Mouse (Mus musculus) liver, embryonic 14.5 days (tissue): ENCODE measurements at regions not wholly inside any gene's neighbourhood (a gene's known extent, or its start where the extent isn't known, plus 50 kb on each side); places are given as distances from the start of the nearest gene placed in this dataset.
"Not testable (repeated sequence)": the region's sequence is repeated elsewhere in the genome, so short reads cannot be mapped to it uniquely, and the experiment has no call there.

Experiments used
- ATAC-seq: fragments of 200-750 bp; cut with Nextera tagmentation; 2 replicates; pipeline ENCODE4 v1.8.0; 2017; ENCODE audit warnings: moderate number of reproducible peaks, mild to moderate bottlenecking, moderate library complexity; ENCODE audit not compliant: insufficient read depth
- DNase-seq, 3 experiments: peaks; one replicate each; pipeline ENCODE4 v3.0.0-alpha.2; 2012 to 2013; ENCODE audit warnings: low read depth in 3 of 3, low spot score in 3 of 3
- H3K27ac ChIP-seq: fragments of 300-500 bp; sonication (generic); 2 replicates; pipeline ENCODE4 v1.5.1; 2014; ENCODE audit warnings: moderate library complexity, mild to moderate bottlenecking, control low read depth, inconsistent platforms
- H3K27me3 ChIP-seq: fragments of 300-500 bp; sonication (generic); 2 replicates; pipeline ENCODE4 v1.6.1; 2014; ENCODE audit warnings: mild to moderate bottlenecking, low read length, moderate library complexity; ENCODE audit not compliant: control insufficient read depth, insufficient read depth
- H3K36me3 ChIP-seq: fragments of 300-500 bp; sonication (generic); replicated peaks from 2 replicates; pipeline ENCODE4 v1.6.1; 2014; ENCODE audit warnings: low read depth; ENCODE audit not compliant: control insufficient read depth, insufficient read depth
- H3K4me1 ChIP-seq, 2 experiments: fragments of 200-500 bp in 1 of 2; fragments of 300-500 bp in 1 of 2; sonication (generic) in 1 of 2; replicated peaks; 2 replicates each; pipeline ENCODE4 v1.6.1; 2012 to 2014; ENCODE audit warnings: antibody characterized with exemption in 1 of 2, inconsistent platforms in 1 of 2, low read length in 1 of 2; ENCODE audit not compliant: control insufficient read depth in 2 of 2, insufficient read depth in 2 of 2
- H3K4me2 ChIP-seq: fragments of 300-500 bp; sonication (generic); 2 replicates; pipeline ENCODE4 v1.6.1; 2014; ENCODE audit warnings: low read depth, mild to moderate bottlenecking, control low read depth, moderate library complexity
- H3K4me3 ChIP-seq, 2 experiments: fragments of 200-500 bp in 1 of 2; fragments of 300-500 bp in 1 of 2; sonication (generic) in 1 of 2; 2 replicates each; pipeline ENCODE4 v1.5.1; 2012 to 2014; ENCODE audit warnings: low read depth in 2 of 2, low read length in 2 of 2, mild to moderate bottlenecking in 2 of 2, control low read depth in 1 of 2, inconsistent platforms in 1 of 2, moderate library complexity in 1 of 2; ENCODE audit not compliant: insufficient read depth in 1 of 2
- H3K9ac ChIP-seq: fragments of 300-500 bp; sonication (generic); replicated peaks from 2 replicates; pipeline ENCODE4 v1.6.1; 2014; ENCODE audit warnings: mild to moderate bottlenecking, control low read depth, moderate library complexity
- H3K9me3 ChIP-seq: fragments of 300-500 bp; sonication (generic); 2 replicates; pipeline ENCODE4 v1.6.1; 2016; ENCODE audit warnings: low read length, mixed read lengths; ENCODE audit not compliant: control insufficient read depth
- CTCF ChIP-seq: IDR thresholded peaks from 2 replicates; pipeline ENCODE4 v1.5.1; 2016; ENCODE audit warnings: antibody characterized with exemption, low read depth, control low read depth
- EP300 ChIP-seq: IDR thresholded peaks from 2 replicates; pipeline ENCODE4 v1.6.1; 2016; ENCODE audit warnings: antibody characterized with exemption, low read depth
- WGBS: fragments of 180-500 bp; shearing (Covaris S2); extraction: QIAGEN DNeasy Blood & Tissue Kit; methylation state at CpG from one replicate; pipeline ENCODE4 v1.1.7; 2014; ENCODE audit not compliant: insufficient replicate concordance; 5-methylcytosine and 5-hydroxymethylcytosine counted together

DNA sequence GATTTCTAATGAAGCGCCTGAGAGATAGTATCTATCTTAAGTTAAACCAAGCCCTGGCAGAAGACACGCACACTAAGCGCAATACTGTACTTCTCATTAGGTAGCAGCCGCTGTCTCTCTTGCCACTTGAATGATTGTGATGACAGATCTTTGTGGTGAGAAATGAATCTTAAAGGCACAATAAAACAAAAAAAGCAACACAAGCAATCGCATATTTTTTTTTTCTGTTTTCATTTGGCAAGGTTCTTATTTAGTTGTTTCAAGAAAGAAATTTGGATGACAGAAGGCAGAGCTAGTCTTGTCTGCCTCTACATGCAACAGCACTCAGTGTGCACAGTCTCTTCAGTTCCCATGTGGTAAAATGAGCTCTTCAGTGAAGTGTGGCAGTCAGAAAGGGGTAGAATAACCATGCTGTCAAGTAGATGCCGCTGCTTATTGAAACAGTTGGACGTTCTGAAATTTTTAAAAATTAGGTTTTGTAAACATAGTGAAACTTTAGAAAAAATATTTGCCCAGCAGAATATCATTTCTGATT, 372.2 kb downstream of the Rprm start:
- Histone ChIP-seq H3K4me2 (no peak overlapping the region), H3K36me3 (no peaks in the 10 kb centered on the region), H3K27me3 (no peaks in the 10 kb centered on the region), H3K4me1 (no peaks in the 10 kb centered on the region), H3K4me3 (no peak overlapping the region), H3K9ac (no peak overlapping the region), H3K27ac (no peak overlapping the region), H3K9me3 (no peaks in the 10 kb centered on the region)
- ATAC-seq (no peak), DNase-seq (no peak)
- no peak for TF ChIP-seq CTCF
- TF ChIP-seq EP300: no peak
- WGBS: 69% methylated on average over 7 of the region's 7 CpGs

DNA sequence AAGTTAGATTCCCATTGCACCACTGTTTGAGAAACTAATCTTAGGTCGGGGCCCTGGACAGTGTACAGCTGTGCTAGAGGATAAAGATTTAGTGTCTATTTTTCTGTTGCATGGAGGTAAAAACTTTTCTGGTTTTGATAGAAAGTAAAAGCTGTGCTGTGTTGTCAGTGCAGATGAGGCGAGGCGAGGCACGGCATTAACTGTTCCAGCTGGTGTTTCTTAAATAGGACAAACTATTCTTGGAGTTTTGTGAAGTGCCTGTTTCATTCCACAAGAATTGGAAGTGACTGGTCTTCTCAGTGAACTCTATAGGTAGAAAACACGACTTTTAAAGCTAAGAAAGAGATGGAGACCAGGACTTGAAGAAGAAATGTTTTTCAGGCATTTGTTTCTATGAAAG, 370.3 kb downstream of the Rprm start:
- Histone ChIP-seq H3K27me3 (no peaks in the 10 kb centered on the region), H3K4me2 (no peak overlapping the region), H3K4me3 (no peak overlapping the region), H3K4me1 (no peaks in the 10 kb centered on the region), H3K9ac (no peak overlapping the region), H3K36me3 (no peaks in the 10 kb centered on the region), H3K9me3 (no peaks in the 10 kb centered on the region), H3K27ac (no peak overlapping the region)
- ATAC-seq (no peak), DNase-seq (no peak)
- 42% methylated on average over 5 of the region's 5 CpGs for WGBS
- TF ChIP-seq CTCF (no peak), EP300 (no peak)

DNA sequence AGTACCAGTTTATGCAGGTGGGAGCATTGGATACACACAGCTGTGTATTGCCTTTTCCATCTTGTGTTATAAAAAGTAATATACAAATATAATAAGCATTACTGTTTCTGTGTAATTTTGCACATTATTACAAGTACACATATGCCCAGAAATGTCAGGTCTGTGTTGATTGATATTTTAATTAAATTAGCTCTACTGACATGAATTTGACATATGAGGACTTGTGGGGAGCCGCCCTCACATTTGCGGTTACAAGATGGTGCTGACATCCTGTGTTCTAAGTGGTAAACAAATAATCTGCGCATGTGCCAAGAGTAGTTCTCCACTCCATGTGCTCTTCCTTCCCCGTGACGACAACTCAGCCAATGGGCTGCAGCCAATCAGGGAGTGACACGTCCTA, 362.1 kb downstream of the Rprm start:
- H3K9ac ChIP-seq: no peak overlapping the region
- WGBS: 81% methylated on average over 6 of the region's 6 CpGs
- DNase-seq (no peak), ATAC-seq (no peak)
- no peak overlapping the region for H3K4me3 ChIP-seq
- H3K27me3 ChIP-seq: no peaks in the 10 kb centered on the region
- H3K9me3 ChIP-seq: no peaks in the 10 kb centered on the region
- TF ChIP-seq CTCF (no peak), EP300 (no peak)
- no peaks in the 10 kb centered on the region for H3K4me1 ChIP-seq
- no peak overlapping the region for H3K27ac ChIP-seq
- no peaks in the 10 kb centered on the region for H3K36me3 ChIP-seq
- no peak overlapping the region for H3K4me2 ChIP-seq

DNA sequence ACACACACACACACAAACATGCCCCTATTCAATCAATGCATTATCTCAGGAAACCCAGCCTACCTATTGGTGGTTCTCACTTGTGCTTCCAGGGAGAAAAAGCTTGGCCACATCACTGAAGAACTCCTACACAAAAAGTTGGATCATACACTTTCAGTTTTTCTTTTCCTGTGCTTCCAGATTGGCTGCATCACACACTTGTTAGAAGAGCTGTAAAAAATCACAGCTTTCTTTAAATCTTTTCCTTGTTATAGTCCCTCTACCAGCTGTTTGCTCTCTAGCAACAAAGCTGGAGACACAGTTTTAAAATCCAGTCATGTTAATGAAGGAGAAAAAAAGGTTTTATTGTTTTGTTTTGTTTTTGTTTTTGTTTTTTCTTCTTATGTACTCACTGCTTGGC, 356.7 kb downstream of the Rprm start:
- Histone ChIP-seq H3K4me1 (no peaks in the 10 kb centered on the region), H3K36me3 (no peaks in the 10 kb centered on the region), H3K27me3 (no peaks in the 10 kb centered on the region), H3K27ac (no peak overlapping the region), H3K4me2 (no peak overlapping the region), H3K9me3 (no peaks in the 10 kb centered on the region), H3K4me3 (no peak overlapping the region), H3K9ac (no peak overlapping the region)
- TF ChIP-seq EP300 (no peak), CTCF (no peak)
- DNase-seq (no peak), ATAC-seq (no peak)

DNA sequence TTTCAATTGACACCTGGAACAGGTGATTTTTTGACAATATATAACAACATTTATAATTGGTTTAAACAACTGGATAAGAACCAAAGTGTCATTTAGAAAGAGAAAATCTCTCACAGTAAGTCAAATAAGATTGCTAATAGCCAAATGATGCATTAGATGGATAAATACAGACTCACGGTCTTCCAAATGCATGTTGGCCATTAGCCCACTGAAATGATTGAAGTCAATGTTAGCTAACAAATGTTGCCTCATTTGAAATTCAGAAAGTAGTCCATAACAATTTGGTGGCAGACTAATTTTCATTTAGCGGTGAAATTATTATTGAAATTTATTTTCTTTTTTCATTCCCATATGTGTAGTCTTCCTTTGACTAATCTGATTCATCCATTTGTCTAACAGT, 354.9 kb downstream of the Rprm start:
- Histone ChIP-seq H3K27ac (no peak overlapping the region), H3K9me3 (no peaks in the 10 kb centered on the region), H3K4me2 (no peak overlapping the region), H3K4me3 (no peak overlapping the region), H3K9ac (no peak overlapping the region), H3K4me1 (no peaks in the 10 kb centered on the region), H3K27me3 (no peaks in the 10 kb centered on the region), H3K36me3 (no peaks in the 10 kb centered on the region)
- DNase-seq: no peak
- no peak for ATAC-seq
- no peak for TF ChIP-seq CTCF
- TF ChIP-seq EP300: no peak
- WGBS: 72% methylated on average over 2 of the region's 2 CpGs

DNA sequence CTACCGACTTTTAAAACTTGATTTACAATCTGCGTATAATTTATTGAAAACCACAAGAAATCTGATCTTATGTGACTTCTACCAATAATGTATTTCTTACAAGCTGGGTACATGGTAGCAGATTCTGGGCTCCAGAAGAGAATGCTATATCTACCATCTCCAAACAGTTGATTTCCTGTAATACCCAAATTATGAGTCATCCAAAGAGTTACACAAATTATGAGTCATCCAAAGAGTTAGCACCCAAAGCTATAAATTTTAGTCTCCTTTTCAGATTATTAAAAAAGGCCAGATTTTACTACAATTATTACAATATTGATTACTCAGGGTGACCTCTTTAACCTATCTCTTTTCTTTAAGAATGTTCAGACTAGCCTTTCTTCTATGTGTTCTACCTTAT, 321.9 kb downstream of the Rprm start:
- H3K27ac ChIP-seq: no peak overlapping the region
- no peak for DNase-seq
- no peaks in the 10 kb centered on the region for H3K4me1 ChIP-seq
- no peaks in the 10 kb centered on the region for H3K36me3 ChIP-seq
- no peak overlapping the region for H3K9ac ChIP-seq
- ATAC-seq: no peak
- 78% methylated on average over 2 of the region's 2 CpGs for WGBS
- no peak overlapping the region for H3K4me2 ChIP-seq
- TF ChIP-seq CTCF: no peak
- TF ChIP-seq EP300: no peak
- no peaks in the 10 kb centered on the region for H3K9me3 ChIP-seq
- H3K27me3 ChIP-seq: no peaks in the 10 kb centered on the region
- H3K4me3 ChIP-seq: no peak overlapping the region

DNA sequence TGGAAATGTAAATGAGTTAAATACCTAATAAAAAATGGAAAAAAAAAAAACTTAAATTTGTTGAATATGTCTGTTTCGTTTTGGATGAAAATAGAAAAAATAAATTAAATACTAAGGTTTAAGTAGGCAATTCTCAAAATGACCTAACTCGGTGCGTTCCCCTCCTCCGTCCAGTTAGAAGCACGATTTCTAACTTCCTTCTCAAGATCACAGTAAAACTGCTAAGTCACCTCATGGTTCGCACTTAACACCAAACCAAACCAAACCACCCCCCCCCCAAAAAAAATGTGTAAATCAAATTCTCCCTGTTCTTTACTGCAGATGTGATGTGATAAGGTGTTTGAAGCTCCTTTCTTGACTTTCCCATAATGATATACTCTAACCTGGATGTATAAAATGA, 303.3 kb downstream of the Rprm start:
- 51% methylated on average over 2 of the region's 6 CpGs for WGBS
- not testable (repeated sequence) for ATAC-seq

DNA sequence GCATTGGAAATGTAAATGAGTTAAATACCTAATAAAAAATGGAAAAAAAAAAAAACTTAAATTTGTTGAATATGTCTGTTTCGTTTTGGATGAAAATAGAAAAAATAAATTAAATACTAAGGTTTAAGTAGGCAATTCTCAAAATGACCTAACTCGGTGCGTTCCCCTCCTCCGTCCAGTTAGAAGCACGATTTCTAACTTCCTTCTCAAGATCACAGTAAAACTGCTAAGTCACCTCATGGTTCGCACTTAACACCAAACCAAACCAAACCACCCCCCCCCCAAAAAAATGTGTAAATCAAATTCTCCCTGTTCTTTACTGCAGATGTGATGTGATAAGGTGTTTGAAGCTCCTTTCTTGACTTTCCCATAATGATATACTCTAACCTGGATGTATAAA, 296.8 kb downstream of the Rprm start:
- H3K36me3 ChIP-seq, H3K4me2 ChIP-seq, H3K9me3 ChIP-seq, ATAC-seq, H3K4me1 ChIP-seq, H3K4me3 ChIP-seq, H3K9ac ChIP-seq, H3K27me3 ChIP-seq, H3K27ac ChIP-seq, DNase-seq: not testable (repeated sequence)
- 41% methylated on average over 2 of the region's 6 CpGs for WGBS

More for the DNA sequence above, 303.3 kb downstream of the Rprm start:
- not testable (repeated sequence) for H3K9ac ChIP-seq, H3K36me3 ChIP-seq, H3K9me3 ChIP-seq, H3K27ac ChIP-seq, H3K4me3 ChIP-seq, H3K4me2 ChIP-seq, H3K4me1 ChIP-seq, H3K27me3 ChIP-seq, DNase-seq
